ENCODE assay signal across 29 mouse cellular contexts in genomic region chr9:97114271-97114670, GRCm38 (mm10). TPM values are rescaled to one million over a fixed set of nuclear protein-coding genes. Genes with fewer than 3 reads are reported as not detected.
DNase-seq lines count a peak whose midpoint lies in the region; ATAC-seq and TF ChIP-seq lines count a peak whose summit lies in the region.
"Had no signal": no experiment of that assay in that cellular context is flagged by ENCODE, and none has a peak within 500 bp of the region (broad histone marks: within the 10 kb centered on the region; RNA-seq: fewer than 3 reads in every experiment).

No protein-coding gene starts in this region.

- ATAC-seq in heart, embryonic 12.5 days (ENCODE audit: insufficient number of reproducible peaks, low FRiP score), result no peak
- ATAC-seq: activated CD4-positive, CD25-positive, alpha-beta regulatory T cell, adult 4 months; forebrain, embryonic 14.5 days; forebrain, postnatal 0 days; hindbrain, embryonic 16.5 days; intestine, embryonic 15.5 days; Patski had no signal

- in situ Hi-C loops in ES-E14 (cut with MboI; ENCODE audit: low sequenced_read_pairs in 2 of 2, unreplicated experiment in 2 of 2), result no loop called here

- TF ChIP-seq CTCF in heart, adult 2 months (IDR thresholded peaks at IDR 0.05), result no peak
- no peak for TF ChIP-seq CTCF in E14TG2a.4 (conservative IDR thresholded peaks at IDR 0.05; ENCODE audit: low read length)

- no peak for TF ChIP-seq EP300 in heart, adult 2 months (IDR thresholded peaks at IDR 0.05; ENCODE audit: insufficient read depth, low read depth, low read length)

- H3K27ac ChIP-seq in heart, adult 2 months, result no peak overlapping the region
- peak overlapping the region; percentile 94; the same call in 1 of the 2 replicates for H3K27ac ChIP-seq in heart, embryonic 12.5 days (ENCODE audit: poor library complexity, severe bottlenecking)
- peak overlapping the region; percentile 99 for H3K27ac ChIP-seq in ES-E14 (ENCODE audit: insufficient read depth, low read depth, low read length, poor library complexity, severe bottlenecking)
- H3K27ac ChIP-seq: embryonic facial prominence, embryonic 12.5 days; embryonic facial prominence, embryonic 15.5 days; gastrocnemius, adult 2 months; hindbrain, embryonic 10.5 days; hindbrain, embryonic 13.5 days; intestine, embryonic 15.5 days had no signal

- WGBS in heart, adult 2 months, result 88% methylated on average over 10 of the region's 10 CpGs
- 85% methylated on average over 10 of the region's 10 CpGs for WGBS in heart, embryonic 12.5 days

- TF ChIP-seq POLR2A in heart, adult 2 months (IDR thresholded peaks at IDR 0.05; ENCODE audit: insufficient read depth, low read depth, low read length), result no peak

- no peaks in the 10 kb centered on the region for H3K27me3 ChIP-seq in heart, adult 2 months (ENCODE audit: control insufficient read depth, insufficient read depth, low read length)
- H3K27me3 ChIP-seq in heart, embryonic 12.5 days (replicated peaks), result no peaks in the 10 kb centered on the region
- H3K27me3 ChIP-seq in E14TG2a.4 (ENCODE audit: insufficient read depth, low read length), result no peaks in the 10 kb centered on the region
- H3K27me3 ChIP-seq: embryonic facial prominence, embryonic 12.5 days; embryonic facial prominence, embryonic 15.5 days; intestine, embryonic 15.5 days; Patski had no signal

- DNase-seq in heart, adult 11 months, result peak; percentile 79
- DNase-seq in heart, adult 2 months, result no peak
- DNase-seq in heart, adult 18-20 months, result no peak
- peak; percentile 80 for DNase-seq in ES-E14 (ENCODE audit: low read depth, low spot score)
- DNase-seq in lung, postnatal 4 days, result no peak
- DNase-seq in urinary bladder, postnatal 14 days (ENCODE audit: low spot score), result no peak
- DNase-seq: adrenal gland, adult 8-10 months; adrenal gland, postnatal 25 days; cerebellum, adult 11-12 months; cerebellum, adult 8-10 months; cerebellum, postnatal 10 days; forebrain, postnatal 0 days; gastrocnemius, adult 2 months; gastrocnemius, postnatal 14 days; heart, postnatal 14 days; kidney, adult 11 months; kidney, adult 8-10 months had no signal

- intact Hi-C loops in heart, adult 2 months (cut with DNase I), result no loop called here

- H3K9ac ChIP-seq in heart, adult 2 months (ENCODE audit: low read depth, low read length), result no peak overlapping the region
- H3K9ac ChIP-seq in heart, embryonic 12.5 days, result no peak overlapping the region
- peak overlapping the region; percentile 62 for H3K9ac ChIP-seq in ES-E14 (ENCODE audit: insufficient read depth, low read depth, low read length, poor library complexity, severe bottlenecking)
- H3K9ac ChIP-seq: embryonic facial prominence, embryonic 12.5 days; embryonic facial prominence, embryonic 15.5 days; forebrain, postnatal 0 days; hindbrain, embryonic 13.5 days; intestine, embryonic 15.5 days had no signal

- no peaks in the 10 kb centered on the region for H3K4me1 ChIP-seq in heart, adult 2 months (ENCODE audit: control insufficient read depth, insufficient read depth, low read length)
- peaks cover 21% of the 10 kb centered on the region for H3K4me1 ChIP-seq in heart, embryonic 12.5 days (replicated peaks)
- H3K4me1 ChIP-seq in E14TG2a.4 (replicated peaks; ENCODE audit: low read depth, low read length) (peaks cover 50% of the 10 kb centered on the region), ES-E14 (ENCODE audit: control insufficient read depth in 2 of 2, insufficient read depth in 2 of 2, low read length in 2 of 2, poor library complexity in 1 of 2) (peaks cover 5 to 6% of the 10 kb centered on the region in 2 experiments; a peak in 2 of 4 replicates)

- peaks cover 1% of the 10 kb centered on the region for H3K36me3 ChIP-seq in heart, adult 2 months (ENCODE audit: control insufficient read depth, insufficient read depth, low read length)
- H3K36me3 ChIP-seq in heart, embryonic 12.5 days, result no peaks in the 10 kb centered on the region
- H3K36me3 ChIP-seq in E14TG2a.4 (ENCODE audit: insufficient read depth, low read length) (peaks cover 4% of the 10 kb centered on the region; the same call in 1 of the 2 replicates), ES-E14 (ENCODE audit: control insufficient read depth, insufficient read depth, low read length, poor library complexity, severe bottlenecking) (no peaks in the 10 kb centered on the region)
- H3K36me3 ChIP-seq: embryonic facial prominence, embryonic 12.5 days; embryonic facial prominence, embryonic 15.5 days; G1E; hindbrain, embryonic 10.5 days; hindbrain, embryonic 13.5 days; intestine, embryonic 15.5 days had no signal

- no peak overlapping the region for H3K4me3 ChIP-seq in heart, adult 2 months
- no peak overlapping the region for H3K4me3 ChIP-seq in heart, embryonic 12.5 days
- peak overlapping the region; percentile 73 for H3K4me3 ChIP-seq in E14TG2a.4 (replicated peaks; ENCODE audit: low read length)
- H3K4me3 ChIP-seq in ES-E14 (ENCODE audit: insufficient read depth in 1 of 2, low read depth in 1 of 2, low read length in 2 of 2, poor library complexity in 1 of 2, severe bottlenecking in 1 of 2), result peak overlapping the region; percentile 1 to 41; a peak in 3 of 4 replicates
- H3K4me3 ChIP-seq: embryonic facial prominence, embryonic 12.5 days; embryonic facial prominence, embryonic 15.5 days; gastrocnemius, adult 2 months; hindbrain, embryonic 10.5 days; hindbrain, embryonic 13.5 days; intestine, embryonic 15.5 days had no signal

- H3K4me2 ChIP-seq in heart, embryonic 12.5 days, result no peak overlapping the region
- H3K4me2 ChIP-seq: embryonic facial prominence, embryonic 12.5 days; embryonic facial prominence, embryonic 15.5 days; hindbrain, embryonic 13.5 days; intestine, embryonic 15.5 days had no signal

- H3K9me3 ChIP-seq in heart, embryonic 12.5 days (replicated peaks), result peaks cover 4% of the 10 kb centered on the region; the same call in 1 of the 2 replicates
- H3K9me3 ChIP-seq in E14TG2a.4 (ENCODE audit: low read length) (no peaks in the 10 kb centered on the region), ES-E14 (ENCODE audit: control insufficient read depth, insufficient read depth, low read depth, low read length) (no peaks in the 10 kb centered on the region)
- H3K9me3 ChIP-seq: embryonic facial prominence, embryonic 12.5 days; embryonic facial prominence, embryonic 15.5 days; G1E; hindbrain, embryonic 10.5 days; hindbrain, embryonic 13.5 days; intestine, embryonic 15.5 days had no signal

- peaks cover 1% of the 10 kb centered on the region; the same call in 1 of the 2 replicates for H3K79me2 ChIP-seq in heart, adult 2 months (replicated peaks; ENCODE audit: control insufficient read depth, insufficient read depth, low read length)

TF ChIP-seq in ES-E14, 5 proteins besides CTCF, POLR2A, EP300 and RAD21:
- no peak for TF ChIP-seq ZNF384 (IDR thresholded peaks at IDR 0.05; ENCODE audit: low read depth, low read length)
- peak; percentile 52; the same call in 1 of the 2 replicates for TF ChIP-seq HCFC1 (IDR thresholded peaks at IDR 0.05; ENCODE audit: borderline replicate concordance, insufficient read depth, low read length)

RNA-seq across cellular contexts. Expression of gene Slc25a36, which starts 3.3 kb away (rescaled TPM):
- total RNA-seq in heart, adult 2 months (2021), result 10 to 100 TPM; 34.7 to 35.1 TPM
- 14.1 and 30.9 TPM in 2 replicates for polyA plus RNA-seq in heart, adult 2 months (2012; rRNA removed)
- 91.8 and 98.3 TPM in 2 replicates for polyA plus RNA-seq in heart, embryonic 12.5 days (2016; fragmentation: Nextera tagmentation; extraction: Ambion mirVana)
- 10 to 100 TPM; 38.5 to 38.6 TPM for total RNA-seq in heart, adult 18-20 months (2021)
- 142 and 170 TPM in 2 replicates for total RNA-seq in ES-E14 (2012; rRNA removed)

Comparison
In these comparisons a context has a peak if more than half of its experiments do, and no peak if none do; other contexts are left out.
1. DNase-seq: peak in heart, adult 11 months (single experiment) and ES-E14 (single experiment); none in heart, adult 2 months (0 of 2), heart, adult 18-20 months (0 of 2), lung, postnatal 4 days (0 of 2) and urinary bladder, postnatal 14 days (single experiment).
2. H3K4me3 ChIP-seq: peak in E14TG2a.4 (single experiment) and ES-E14 (2 of 2); none in heart, adult 2 months (single experiment) and heart, embryonic 12.5 days (single experiment).